Mouse (Mus musculus): Measurements from ENCODE around the gene Mrrf. TPM values are rescaled to one million over a fixed set of nuclear protein-coding genes. Genes with fewer than 3 reads are reported as not detected.

Mrrf gene
- 1 to 10 TPM; 3.6 to 7.0 TPM for total RNA-seq (2023)

DNA sequence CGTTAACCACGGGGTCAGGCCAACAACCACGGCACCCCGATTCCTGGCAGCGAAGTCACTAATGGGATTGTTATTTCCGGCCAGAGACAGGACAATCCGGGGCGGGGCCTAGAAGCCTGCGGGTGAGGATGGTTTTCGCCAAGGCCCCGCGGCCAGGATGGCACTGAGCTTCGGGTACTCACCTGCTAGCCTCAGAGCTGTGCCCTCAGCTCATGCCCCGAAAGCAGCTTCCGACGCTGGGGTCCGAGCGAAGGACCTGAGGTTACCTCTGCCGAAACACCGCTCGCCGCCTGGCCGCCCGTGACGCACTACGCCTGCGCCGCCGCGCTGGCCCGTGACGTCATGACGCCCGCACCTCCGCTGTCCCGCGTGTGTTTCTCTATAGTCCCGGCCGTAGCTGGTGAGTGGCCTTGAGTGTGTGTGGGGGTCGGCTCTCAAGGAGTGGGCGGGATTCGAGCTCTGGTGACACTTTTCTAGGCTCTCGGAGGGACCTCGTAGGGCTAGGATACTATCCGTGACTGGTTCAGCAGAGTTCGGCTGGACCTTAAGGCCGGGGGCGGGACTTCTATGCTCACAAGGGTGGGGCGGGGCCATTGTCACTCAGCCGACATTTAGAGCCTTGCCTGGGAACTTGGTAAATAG is at the start of gene Mrrf, which contains the start of gene Rbm18:
Gene Mrrf (plus strand): TSS at position 90 of the 642 bp plus-strand sequence.
Gene Rbm18 (minus strand): TSS at position 474 of the 642 bp plus-strand sequence.

DNA sequence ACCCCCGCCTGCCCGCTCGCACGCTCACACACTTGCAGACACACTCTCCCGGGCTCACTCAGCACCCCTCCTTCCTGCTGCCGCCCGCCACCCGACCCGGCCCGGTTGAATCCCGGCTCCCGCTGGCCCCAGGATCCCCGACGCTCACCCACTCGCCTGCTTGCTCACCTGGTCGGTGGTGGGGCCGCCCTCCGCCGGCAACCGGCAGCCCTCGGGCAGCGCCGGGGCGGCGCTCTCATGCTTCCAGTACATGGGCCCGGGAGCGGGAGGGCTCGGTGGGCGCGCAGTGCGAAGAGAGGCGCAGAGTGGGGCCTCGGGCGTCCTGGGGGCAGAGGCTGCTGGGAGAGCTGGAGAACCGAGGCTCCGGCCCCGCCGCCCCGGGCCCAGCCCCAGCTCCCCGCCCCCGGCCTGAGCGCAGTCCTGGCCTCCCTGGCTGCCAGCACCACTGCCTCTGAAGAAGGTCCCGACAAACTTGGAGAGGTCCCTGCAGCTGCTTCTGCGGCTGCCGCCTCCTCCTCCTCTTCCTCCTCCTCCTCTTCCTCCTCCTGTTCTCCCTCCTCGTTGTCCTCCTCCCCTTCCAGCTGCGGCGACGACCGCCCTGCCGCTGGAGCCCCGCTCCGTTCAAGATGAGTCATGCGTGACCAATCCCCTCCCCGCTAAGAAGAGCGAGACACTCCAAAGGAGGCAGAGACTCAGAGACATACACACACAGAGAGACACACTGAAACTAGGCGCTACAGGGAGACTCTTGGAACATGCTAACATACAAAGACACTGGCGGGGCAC is 31.0 kb upstream of the Mrrf start, which contains the start of gene Lhx6:
Gene Lhx6 (minus strand): TSS at position 453 of the 786 bp plus-strand sequence.

DNA sequence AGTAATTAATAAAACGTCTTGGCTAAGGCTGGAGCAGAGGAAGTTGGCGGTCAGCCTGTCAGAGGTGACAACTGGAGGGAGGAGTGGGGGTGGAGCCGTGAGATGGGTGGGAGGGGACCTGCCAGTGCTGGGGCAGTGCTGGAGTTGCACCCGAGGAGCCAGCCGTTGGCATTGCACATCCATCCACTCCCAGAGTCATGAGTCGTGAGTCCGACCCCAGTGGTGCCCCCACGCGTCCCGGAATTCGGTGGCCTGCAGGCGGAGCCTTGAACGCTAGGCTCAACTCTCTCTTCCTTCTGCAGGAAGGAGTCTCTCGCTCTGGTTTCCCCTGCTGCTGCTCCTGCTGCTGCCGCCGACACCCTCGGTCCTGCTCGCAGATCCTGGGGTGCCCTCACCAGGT is 94.2 kb downstream of the Mrrf start, which contains the start of gene Ptgs1:
Gene Ptgs1 (plus strand): TSS at position 61 of the 400 bp plus-strand sequence.

Other genes with a start within 250 kb of the Mrrf start
- gene Ttll11, start 156.5 kb upstream of the Mrrf start, total RNA-seq (2023), result 1 to 10 TPM in 1 of 2 experiments, under 1 TPM in 1; 0.83 to 2.2 TPM
- gene Ndufa8, start 87.0 kb upstream of the Mrrf start, total RNA-seq (2023), result 10 to 100 TPM; 57.9 to 71.2 TPM
- gene Morn5, start 86.9 kb upstream of the Mrrf start, total RNA-seq (2023), result not detected
- gene Lhx6, start 31.0 kb upstream of the Mrrf start, total RNA-seq (2023), result under 1 TPM in 1 of 2 experiments, not detected in 1; 0.13 TPM
- 10 to 100 TPM; 20.3 to 22.7 TPM for gene Rbm18, start 384 bp downstream of the Mrrf start, total RNA-seq (2023)
- 100 to 1,000 TPM in 1 of 2 experiments, 10 to 100 TPM in 1; 91.0 to 115 TPM for gene Ptgs1, start 94.0 kb downstream of the Mrrf start, total RNA-seq (2023)
- gene Olfr338, start 237.1 kb downstream of the Mrrf start, total RNA-seq (2023), result not detected